Mouse (Mus musculus) mouse embryonic stem cell (cell line): Measurements from ENCODE around the gene Arhgap40.

Experiments
- in situ Hi-C, 2 experiments: fragments of 300-500 bp; cut with MboI; formaldehyde crosslinking; loops; 1 replicate in 1 of 2; 3 replicates in 1 of 2; pipeline ENCODE4 v1.14.3; 2019 to 2020; ENCODE audit warnings: low sequenced_read_pairs in 2 of 2, low pct_unique_long_range_greater_than_20kb in 1 of 2, mixed read lengths in 1 of 2; ENCODE audit not compliant: unreplicated experiment in 1 of 2

Gene Arhgap40

GRCm38 (mm10) chr2:158591286-158591685 is 78.7 kb downstream of the Arhgap40 start:
- in situ Hi-C loops = no loop called here

- in situ Hi-C loops = no loop called here
Observed at GRCm38 (mm10) chr2:158593371-158593770, 80.8 kb downstream of the Arhgap40 start.

GRCm38 (mm10) chr2:158595103-158595502 is 82.5 kb downstream of the Arhgap40 start:
- in situ Hi-C loops = no loop called here

GRCm38 (mm10) chr2:158595577-158595976 is 83.0 kb downstream of the Arhgap40 start:
- in situ Hi-C loops = no loop called here

GRCm38 (mm10) chr2:158596803-158597202 is 84.2 kb downstream of the Arhgap40 start:
- in situ Hi-C loops = no loop called here
